Mouse (Mus musculus): ENCODE measurements at regions not wholly inside any gene's neighbourhood (a gene's known extent, or its start where the extent isn't known, plus 50 kb on each side); places are given as distances from the start of the nearest gene placed in this dataset.
A peak's percentile ranks its signal among the peaks of the same experiment; 100 is the strongest.

DNA sequence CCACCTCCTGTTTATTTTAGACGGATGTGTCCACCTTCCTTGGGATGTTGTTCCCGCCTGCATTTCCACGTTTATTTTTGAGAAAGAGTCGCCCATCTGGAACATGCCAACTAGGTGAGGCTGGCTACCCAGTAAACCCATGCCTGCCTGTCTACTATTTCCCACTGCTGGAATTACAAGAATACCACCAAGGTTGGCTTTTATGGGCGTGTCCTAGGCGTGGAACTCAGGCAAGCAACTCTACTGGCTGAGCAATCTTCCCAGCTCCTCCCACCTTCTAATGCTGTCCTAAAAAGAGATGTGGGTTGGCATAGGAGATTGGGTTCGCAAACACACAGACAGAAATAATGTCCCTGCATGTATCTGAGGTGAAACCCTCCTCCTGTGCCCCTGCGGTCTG lies 135.1 kb downstream of the Lrrc30 start:
- Histone ChIP-seq H3K27ac (replicated peaks; ENCODE audit: low read depth, low read length) (no peak overlapping the region), H3K4me2 (ENCODE audit: low read depth, severe bottlenecking) (no peak overlapping the region), H3K9ac (ENCODE audit: low read length) (no peak overlapping the region), H3K4me3 (ENCODE audit: low read depth, low read length) (no peak overlapping the region), H3K9me3 (ENCODE audit: control insufficient read depth, low read length) (no peaks in the 10 kb centered on the region), H3K36me3 (ENCODE audit: control insufficient read depth, insufficient read depth, low read length) (no peaks in the 10 kb centered on the region), H3K27me3 (ENCODE audit: control insufficient read depth, insufficient read depth, low read length) (no peaks in the 10 kb centered on the region), H3K4me1 (ENCODE audit: control insufficient read depth, insufficient read depth, low read length) (no peaks in the 10 kb centered on the region)
- DNase-seq (ENCODE audit: low spot score) (no peak), ATAC-seq (ENCODE audit: insufficient number of reproducible peaks, low FRiP score, low TSS enrichment, low read depth) (no peak)
- WGBS, result 91% methylated on average over 8 of the region's 8 CpGs

DNA sequence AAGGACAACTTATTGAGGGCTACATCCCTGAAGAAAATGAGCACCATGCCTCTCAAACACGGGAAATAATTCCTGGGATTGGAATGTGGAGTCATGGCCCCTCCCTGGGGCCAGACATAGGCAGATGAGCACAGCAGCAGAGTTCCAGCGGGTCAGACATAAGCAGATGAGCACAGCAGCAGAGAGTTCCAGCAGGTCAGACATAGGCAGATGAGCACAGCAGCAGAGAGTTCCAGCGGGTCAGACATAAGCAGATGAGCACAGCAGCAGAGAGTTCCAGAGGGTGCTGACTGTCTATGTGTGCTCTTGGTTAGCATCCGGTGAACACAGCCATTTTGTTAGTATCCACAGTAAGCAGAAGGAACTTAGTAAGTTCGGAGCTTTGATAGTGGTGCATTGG lies 126.2 kb upstream of the Ptprm start:
- no peak overlapping the region for H3K27ac ChIP-seq (replicated peaks; ENCODE audit: low read depth, low read length)
- H3K4me2 ChIP-seq (ENCODE audit: low read depth, severe bottlenecking), result no peak overlapping the region
- H3K4me3 ChIP-seq (ENCODE audit: low read depth, low read length), result no peak overlapping the region
- no peaks in the 10 kb centered on the region for H3K36me3 ChIP-seq (ENCODE audit: control insufficient read depth, insufficient read depth, low read length)
- H3K27me3 ChIP-seq (ENCODE audit: control insufficient read depth, insufficient read depth, low read length), result no peaks in the 10 kb centered on the region
- H3K4me1 ChIP-seq (ENCODE audit: control insufficient read depth, insufficient read depth, low read length), result no peaks in the 10 kb centered on the region
- ATAC-seq (ENCODE audit: insufficient number of reproducible peaks, low FRiP score, low TSS enrichment, low read depth) (no peak), DNase-seq (ENCODE audit: low spot score) (no peak)
- 85% methylated on average over 5 of the region's 5 CpGs for WGBS
- no peaks in the 10 kb centered on the region for H3K9me3 ChIP-seq (ENCODE audit: control insufficient read depth, low read length)
- no peak overlapping the region for H3K9ac ChIP-seq (ENCODE audit: low read length)

DNA sequence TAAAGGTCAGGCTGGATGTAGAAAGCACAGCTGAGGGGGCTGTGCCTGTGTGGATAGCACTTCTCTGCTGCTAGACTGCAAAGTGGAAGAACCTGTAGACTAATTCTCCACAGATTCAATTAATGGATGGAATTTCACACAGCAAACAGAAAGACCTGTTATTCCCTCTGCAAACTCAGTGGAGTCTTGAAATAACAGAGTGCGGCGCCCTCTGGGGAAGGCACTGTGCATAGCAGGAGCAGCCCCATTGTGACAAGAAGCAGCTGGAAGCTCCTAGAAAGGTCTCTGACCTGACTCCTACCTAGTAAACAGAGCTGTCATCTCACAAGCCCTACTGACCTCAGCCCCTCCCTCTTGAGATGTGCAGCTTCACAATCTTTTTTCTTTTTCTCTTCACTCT lies 118.9 kb upstream of the Ptprm start:
- H3K9me3 ChIP-seq (ENCODE audit: control insufficient read depth, low read length), result no peaks in the 10 kb centered on the region
- WGBS, result 37% methylated on average over 2 of the region's 2 CpGs
- H3K27ac ChIP-seq (replicated peaks; ENCODE audit: low read depth, low read length), result no peak overlapping the region
- H3K9ac ChIP-seq (ENCODE audit: low read length), result no peak overlapping the region
- no peak for ATAC-seq (ENCODE audit: insufficient number of reproducible peaks, low FRiP score, low TSS enrichment, low read depth)
- no peaks in the 10 kb centered on the region for H3K36me3 ChIP-seq (ENCODE audit: control insufficient read depth, insufficient read depth, low read length)
- no peaks in the 10 kb centered on the region for H3K4me1 ChIP-seq (ENCODE audit: control insufficient read depth, insufficient read depth, low read length)
- peak; percentile 82 for DNase-seq (ENCODE audit: low spot score)
- H3K4me3 ChIP-seq (ENCODE audit: low read depth, low read length), result no peak overlapping the region
- no peaks in the 10 kb centered on the region for H3K27me3 ChIP-seq (ENCODE audit: control insufficient read depth, insufficient read depth, low read length)
- no peak overlapping the region for H3K4me2 ChIP-seq (ENCODE audit: low read depth, severe bottlenecking)

DNA sequence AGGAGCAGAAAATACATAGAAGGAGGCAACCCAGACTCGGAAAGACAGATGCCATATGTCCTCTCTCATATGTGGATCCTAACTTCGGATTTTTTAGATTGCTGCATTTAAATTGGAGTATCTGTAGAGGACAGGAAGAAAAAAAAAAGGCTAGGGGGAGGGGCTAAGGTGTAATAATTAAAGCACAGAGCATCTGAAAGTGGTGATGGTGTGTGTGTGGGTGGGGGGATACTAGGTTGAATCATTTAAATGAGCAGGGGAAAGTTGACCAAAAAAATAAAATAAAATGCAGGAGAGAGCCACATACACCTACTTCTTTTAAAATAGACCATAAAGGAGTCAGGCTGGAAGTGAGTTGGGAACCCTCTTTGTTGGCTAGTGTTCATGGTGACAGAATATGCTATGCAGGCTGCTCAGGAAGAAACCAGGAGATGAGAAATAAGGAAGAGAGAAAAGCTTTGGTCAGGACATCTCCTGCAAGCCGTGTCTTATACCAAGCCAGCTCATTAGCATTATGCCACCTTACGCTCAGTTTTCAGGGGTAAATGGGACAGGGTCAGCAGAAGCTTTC lies 104.7 kb upstream of the Ptprm start:
- no peaks in the 10 kb centered on the region for H3K36me3 ChIP-seq (ENCODE audit: control insufficient read depth, insufficient read depth, low read length)
- H3K4me1 ChIP-seq (ENCODE audit: control insufficient read depth, insufficient read depth, low read length), result no peaks in the 10 kb centered on the region
- no peak overlapping the region for H3K9ac ChIP-seq (ENCODE audit: low read length)
- no peak for DNase-seq (ENCODE audit: low spot score)
- no peaks in the 10 kb centered on the region for H3K27me3 ChIP-seq (ENCODE audit: control insufficient read depth, insufficient read depth, low read length)
- H3K4me3 ChIP-seq (ENCODE audit: low read depth, low read length), result no peak overlapping the region
- H3K9me3 ChIP-seq (ENCODE audit: control insufficient read depth, low read length), result no peaks in the 10 kb centered on the region
- WGBS, result 80% methylated on average over 4 of the region's 4 CpGs
- H3K27ac ChIP-seq (replicated peaks; ENCODE audit: low read depth, low read length), result no peak overlapping the region
- ATAC-seq (ENCODE audit: insufficient number of reproducible peaks, low FRiP score, low TSS enrichment, low read depth), result no peak
- H3K4me2 ChIP-seq (ENCODE audit: low read depth, severe bottlenecking), result no peak overlapping the region

DNA sequence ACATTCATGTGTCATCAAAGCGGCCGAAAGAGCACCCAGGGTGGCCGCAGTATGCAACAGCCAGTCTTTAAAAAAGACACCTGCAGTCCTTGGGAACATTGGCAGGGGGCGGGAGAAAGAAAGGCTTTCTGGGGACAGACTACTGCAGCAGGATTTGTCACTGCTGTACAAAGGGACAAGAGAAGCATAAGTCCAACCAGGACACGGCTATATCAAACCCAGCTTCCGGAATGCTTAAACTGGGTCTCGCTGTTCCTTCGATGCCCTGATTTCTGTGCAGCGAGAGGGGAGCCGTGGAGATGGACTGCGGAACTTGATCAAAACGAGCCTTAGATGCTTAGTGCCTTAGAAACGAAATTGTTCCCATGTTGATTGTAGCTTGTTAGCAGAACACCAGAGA lies 97.7 kb upstream of the Ptprm start:
- H3K4me2 ChIP-seq (ENCODE audit: low read depth, severe bottlenecking), result no peak overlapping the region
- 87% methylated on average over 13 of the region's 13 CpGs for WGBS
- H3K9me3 ChIP-seq (ENCODE audit: control insufficient read depth, low read length), result no peaks in the 10 kb centered on the region
- H3K4me3 ChIP-seq (ENCODE audit: low read depth, low read length), result no peak overlapping the region
- H3K9ac ChIP-seq (ENCODE audit: low read length), result no peak overlapping the region
- H3K27me3 ChIP-seq (ENCODE audit: control insufficient read depth, insufficient read depth, low read length), result no peaks in the 10 kb centered on the region
- no peak overlapping the region for H3K27ac ChIP-seq (replicated peaks; ENCODE audit: low read depth, low read length)
- no peak for ATAC-seq (ENCODE audit: insufficient number of reproducible peaks, low FRiP score, low TSS enrichment, low read depth)
- no peaks in the 10 kb centered on the region for H3K4me1 ChIP-seq (ENCODE audit: control insufficient read depth, insufficient read depth, low read length)
- DNase-seq (ENCODE audit: low spot score), result no peak
- no peaks in the 10 kb centered on the region for H3K36me3 ChIP-seq (ENCODE audit: control insufficient read depth, insufficient read depth, low read length)

DNA sequence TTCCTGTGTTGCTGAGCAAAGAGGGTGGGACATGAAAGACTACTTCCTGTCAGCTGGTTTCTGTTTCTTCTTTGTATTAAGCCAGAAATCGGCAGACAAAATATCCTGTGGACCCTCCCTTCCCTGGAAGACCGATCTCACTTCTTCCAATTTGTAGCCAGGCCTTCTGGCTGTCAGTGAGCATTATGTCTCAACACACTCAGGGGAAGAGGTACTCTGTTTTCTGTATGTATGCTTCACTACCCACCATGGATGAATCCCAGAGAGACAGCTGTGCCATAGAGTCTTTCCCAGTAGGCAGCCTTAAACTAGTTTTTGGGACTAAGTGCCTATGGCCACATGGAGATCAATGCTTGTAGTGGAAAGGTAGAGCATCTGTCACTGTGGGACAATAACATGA lies 96.8 kb upstream of the Ptprm start:
- H3K27ac ChIP-seq (replicated peaks; ENCODE audit: low read depth, low read length), result no peak overlapping the region
- H3K4me1 ChIP-seq (ENCODE audit: control insufficient read depth, insufficient read depth, low read length), result no peaks in the 10 kb centered on the region
- no peaks in the 10 kb centered on the region for H3K27me3 ChIP-seq (ENCODE audit: control insufficient read depth, insufficient read depth, low read length)
- ATAC-seq (ENCODE audit: insufficient number of reproducible peaks, low FRiP score, low TSS enrichment, low read depth) (no peak), DNase-seq (ENCODE audit: low spot score) (no peak)
- no peak overlapping the region for H3K9ac ChIP-seq (ENCODE audit: low read length)
- no peaks in the 10 kb centered on the region for H3K36me3 ChIP-seq (ENCODE audit: control insufficient read depth, insufficient read depth, low read length)
- no peaks in the 10 kb centered on the region for H3K9me3 ChIP-seq (ENCODE audit: control insufficient read depth, low read length)
- 70% methylated on average over 2 of the region's 2 CpGs for WGBS
- H3K4me3 ChIP-seq (ENCODE audit: low read depth, low read length), result no peak overlapping the region
- H3K4me2 ChIP-seq (ENCODE audit: low read depth, severe bottlenecking), result no peak overlapping the region

DNA sequence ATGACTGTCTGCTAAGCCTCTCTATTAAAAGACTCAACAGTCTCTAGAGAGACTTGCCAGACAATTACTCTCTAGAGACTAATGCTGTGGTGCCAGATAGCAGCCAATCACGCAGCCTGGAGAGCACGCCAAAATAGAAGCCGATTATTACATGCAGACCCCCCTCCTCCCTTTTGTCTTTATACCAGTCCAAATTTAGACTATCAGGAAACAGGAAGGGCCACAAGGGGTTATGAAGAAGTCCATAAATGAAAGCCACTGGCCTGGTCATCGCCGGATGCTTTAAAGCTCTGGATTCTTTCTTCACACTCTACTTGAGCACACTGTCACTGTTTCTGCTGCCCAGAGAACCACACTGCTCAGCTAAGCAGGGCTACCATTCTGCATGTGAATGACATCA lies 95.8 kb upstream of the Ptprm start:
- Histone ChIP-seq H3K9ac (ENCODE audit: low read length) (no peak overlapping the region), H3K27ac (replicated peaks; ENCODE audit: low read depth, low read length) (no peak overlapping the region), H3K4me2 (ENCODE audit: low read depth, severe bottlenecking) (no peak overlapping the region), H3K9me3 (ENCODE audit: control insufficient read depth, low read length) (no peaks in the 10 kb centered on the region), H3K27me3 (ENCODE audit: control insufficient read depth, insufficient read depth, low read length) (no peaks in the 10 kb centered on the region), H3K4me3 (ENCODE audit: low read depth, low read length) (no peak overlapping the region), H3K4me1 (ENCODE audit: control insufficient read depth, insufficient read depth, low read length) (no peaks in the 10 kb centered on the region), H3K36me3 (ENCODE audit: control insufficient read depth, insufficient read depth, low read length) (no peaks in the 10 kb centered on the region)
- DNase-seq (ENCODE audit: low spot score) (no peak), ATAC-seq (ENCODE audit: insufficient number of reproducible peaks, low FRiP score, low TSS enrichment, low read depth) (no peak)
- 87% methylated on average over 5 of the region's 5 CpGs for WGBS

DNA sequence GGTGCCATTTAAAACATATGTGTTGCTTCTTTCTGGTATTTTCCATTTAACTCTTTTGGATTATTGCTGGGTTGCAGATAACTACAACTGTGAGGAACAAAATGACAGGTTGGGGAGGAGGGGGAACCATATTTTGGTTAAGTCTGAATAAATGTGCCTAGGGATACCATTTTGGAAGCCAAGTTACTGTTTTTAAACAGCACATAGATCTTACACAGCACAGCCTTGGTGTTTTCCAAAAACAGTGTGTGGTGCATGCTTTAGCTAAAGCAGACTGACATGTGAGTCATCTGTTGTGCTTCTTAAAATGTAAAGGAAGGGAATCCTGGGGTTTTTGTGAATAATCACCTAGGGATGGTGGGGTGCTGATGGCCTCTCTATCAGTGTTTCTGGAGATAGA lies 91.7 kb upstream of the Ptprm start:
- H3K9ac ChIP-seq (ENCODE audit: low read length), result no peak overlapping the region
- no peak for ATAC-seq (ENCODE audit: insufficient number of reproducible peaks, low FRiP score, low TSS enrichment, low read depth)
- no peak for DNase-seq (ENCODE audit: low spot score)
- no peaks in the 10 kb centered on the region for H3K4me1 ChIP-seq (ENCODE audit: control insufficient read depth, insufficient read depth, low read length)
- no peak overlapping the region for H3K27ac ChIP-seq (replicated peaks; ENCODE audit: low read depth, low read length)
- no peak overlapping the region for H3K4me3 ChIP-seq (ENCODE audit: low read depth, low read length)
- H3K27me3 ChIP-seq (ENCODE audit: control insufficient read depth, insufficient read depth, low read length), result no peaks in the 10 kb centered on the region
- H3K4me2 ChIP-seq (ENCODE audit: low read depth, severe bottlenecking), result no peak overlapping the region
- no peaks in the 10 kb centered on the region for H3K36me3 ChIP-seq (ENCODE audit: control insufficient read depth, insufficient read depth, low read length)
- no peaks in the 10 kb centered on the region; the same call in 1 of the 2 replicates for H3K9me3 ChIP-seq (ENCODE audit: control insufficient read depth, low read length)

DNA sequence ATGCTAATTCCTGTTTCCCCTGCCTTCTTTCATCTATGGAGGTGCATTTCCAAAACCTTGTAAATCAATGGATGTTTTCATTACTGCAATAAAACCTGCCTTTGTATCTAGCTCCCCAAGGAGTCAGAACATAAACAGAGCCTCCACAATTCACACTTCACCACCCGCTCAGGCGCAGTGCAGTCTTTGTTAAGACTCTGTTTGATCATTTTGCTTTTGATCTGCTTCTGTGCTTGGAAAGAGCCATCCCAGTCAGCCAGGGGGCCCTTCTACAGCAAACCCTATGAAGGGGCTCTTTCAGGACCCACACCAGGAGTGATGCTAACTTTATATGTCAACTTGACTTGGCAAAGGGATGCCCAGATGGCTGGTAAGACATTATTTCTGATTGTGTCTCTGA lies 86.7 kb upstream of the Ptprm start:
- 51% methylated on average over 2 of the region's 2 CpGs for WGBS
- no peaks in the 10 kb centered on the region for H3K27me3 ChIP-seq (ENCODE audit: control insufficient read depth, insufficient read depth, low read length)
- no peak overlapping the region for H3K4me3 ChIP-seq (ENCODE audit: low read depth, low read length)
- no peak overlapping the region for H3K4me2 ChIP-seq (ENCODE audit: low read depth, severe bottlenecking)
- DNase-seq (ENCODE audit: low spot score) (no peak), ATAC-seq (ENCODE audit: insufficient number of reproducible peaks, low FRiP score, low TSS enrichment, low read depth) (no peak)
- no peaks in the 10 kb centered on the region for H3K4me1 ChIP-seq (ENCODE audit: control insufficient read depth, insufficient read depth, low read length)
- H3K36me3 ChIP-seq (ENCODE audit: control insufficient read depth, insufficient read depth, low read length), result no peaks in the 10 kb centered on the region
- H3K9ac ChIP-seq (ENCODE audit: low read length), result no peak overlapping the region
- H3K27ac ChIP-seq (replicated peaks; ENCODE audit: low read depth, low read length), result no peak overlapping the region
- no peaks in the 10 kb centered on the region; the same call in 1 of the 2 replicates for H3K9me3 ChIP-seq (ENCODE audit: control insufficient read depth, low read length)

Measured in limb, embryonic 11.5 days (tissue).